Mouse (Mus musculus) liver, embryonic 16.5 days (tissue): ENCODE data around the gene Trim56. TPM values are rescaled to one million over a fixed set of nuclear protein-coding genes. Genes with fewer than 3 reads are reported as not detected.

Experiments
- ATAC-seq: fragments of 200-750 bp; cut with Nextera tagmentation; 2 replicates; pipeline ENCODE4 v1.8.0; 2017; ENCODE audit warnings: low read depth, mild to moderate bottlenecking, moderate number of reproducible peaks, moderate library complexity
- H3K27ac ChIP-seq: fragments of 300-500 bp; sonication (generic); 2 replicates; pipeline ENCODE4 v1.5.1; 2014; ENCODE audit warnings: mild to moderate bottlenecking, low read length
- H3K27me3 ChIP-seq: fragments of 300-500 bp; sonication (generic); 2 replicates; pipeline ENCODE4 v1.6.1; 2014; ENCODE audit warnings: low read depth, low read length, mixed read lengths; ENCODE audit not compliant: control insufficient read depth, insufficient read depth
- H3K36me3 ChIP-seq: fragments of 300-500 bp; sonication (generic); 2 replicates; pipeline ENCODE4 v1.6.1; 2014; ENCODE audit warnings: mild to moderate bottlenecking; ENCODE audit not compliant: control insufficient read depth, insufficient read depth
- H3K4me1 ChIP-seq: fragments of 300-500 bp; sonication (generic); 2 replicates; pipeline ENCODE4 v1.6.1; 2014; ENCODE audit warnings: low read depth, low read length, mixed read lengths; ENCODE audit not compliant: control insufficient read depth
- H3K4me2 ChIP-seq: fragments of 300-500 bp; sonication (generic); 2 replicates; pipeline ENCODE4 v1.6.1; 2014; ENCODE audit warnings: low read depth, low read length, mixed read lengths
- H3K4me3 ChIP-seq: fragments of 300-500 bp; sonication (generic); 2 replicates; pipeline ENCODE4 v1.5.1; 2014; ENCODE audit warnings: low read depth, mild to moderate bottlenecking, low read length
- H3K9ac ChIP-seq: fragments of 300-500 bp; sonication (generic); 2 replicates; pipeline ENCODE4 v1.6.1; 2014; ENCODE audit warnings: low read depth, low read length
- H3K9me3 ChIP-seq: fragments of 300-500 bp; sonication (generic); replicated peaks from 2 replicates; pipeline ENCODE4 v1.6.1; 2016; ENCODE audit warnings: low read length; ENCODE audit not compliant: control insufficient read depth
- WGBS: fragments of 180-500 bp; shearing (Covaris S2); extraction: QIAGEN DNeasy Blood & Tissue Kit; methylation state at CpG from one replicate; pipeline ENCODE4 v1.1.7; 2014; ENCODE audit not compliant: insufficient replicate concordance; 5-methylcytosine and 5-hydroxymethylcytosine counted together
- polyA plus RNA-seq: library from polyadenylated mRNA; unstranded; fragments of >200 nt; fragmentation: Nextera tagmentation; extraction: Ambion mirVana; gene quantifications from 2 replicates; pipeline ENCODE4 v1.2.1, GENCODE M21; 2015

Trim56 gene
- polyA plus RNA-seq, 1 experiment from 2014 or later, result 13.8 TPM

GRCm38 (mm10) chr5:137062601-137063000, 53.4 kb downstream of the Trim56 start:
- Histone ChIP-seq H3K9me3 (no peaks in the 10 kb centered on the region), H3K4me2 (no peak overlapping the region), H3K9ac (no peak overlapping the region), H3K4me1 (no peaks in the 10 kb centered on the region), H3K4me3 (no peak overlapping the region), H3K36me3 (no peaks in the 10 kb centered on the region), H3K27me3 (no peaks in the 10 kb centered on the region; the same call in 1 of the 2 replicates), H3K27ac (no peak overlapping the region)
- WGBS, result 67% methylated on average over 5 of the region's 5 CpGs
- no peak for ATAC-seq

- WGBS, result 12% methylated on average over 9 of the region's 12 CpGs
- no peak overlapping the region for H3K9ac ChIP-seq
- no peaks in the 10 kb centered on the region for H3K9me3 ChIP-seq
- no peak overlapping the region for H3K4me3 ChIP-seq
- H3K4me1 ChIP-seq, result no peaks in the 10 kb centered on the region
- H3K36me3 ChIP-seq, result no peaks in the 10 kb centered on the region
- H3K27ac ChIP-seq, result no peak overlapping the region
- no peak for ATAC-seq
- no peaks in the 10 kb centered on the region; the same call in 1 of the 2 replicates for H3K27me3 ChIP-seq
- H3K4me2 ChIP-seq, result no peak overlapping the region
Observed at GRCm38 (mm10) chr5:137061809-137062481, 54.1 kb downstream of the Trim56 start.

Other genes with a start within 250 kb of the Trim56 start
- gene Col26a1, start 233.0 kb downstream of the Trim56 start, polyA plus RNA-seq, result 0.19 and 0.42 TPM in 2 replicates
- 7.6 and 8.4 TPM in 2 replicates for gene Ift22, start 208.1 kb downstream of the Trim56 start, polyA plus RNA-seq
- 172 and 179 TPM in 2 replicates for gene Fis1, start 162.9 kb downstream of the Trim56 start, polyA plus RNA-seq
- gene Cldn15, start 149.6 kb downstream of the Trim56 start, polyA plus RNA-seq, result 7.5 and 7.9 TPM in 2 replicates
- 12.2 and 12.9 TPM in 2 replicates for gene Plod3, start 129.2 kb downstream of the Trim56 start, polyA plus RNA-seq
- 51.3 and 52.2 TPM in 2 replicates for gene Znhit1, start 128.2 kb downstream of the Trim56 start, polyA plus RNA-seq
- gene Vgf, start 89.8 kb downstream of the Trim56 start, polyA plus RNA-seq, result 0.21 TPM in 1 of 2 replicates, not detected in the other
- 68.6 and 73.3 TPM in 2 replicates for gene Ap1s1, start 70.1 kb downstream of the Trim56 start, polyA plus RNA-seq
- 0.30 and 0.34 TPM in 2 replicates for gene Serpine1, start 43.9 kb downstream of the Trim56 start, polyA plus RNA-seq
- not detected in 2 replicates for gene Muc3, start 33.1 kb upstream of the Trim56 start, polyA plus RNA-seq
- gene Muc3a, start 96.2 kb upstream of the Trim56 start, polyA plus RNA-seq, result 0.06 and 0.14 TPM in 2 replicates
- 14.4 and 18.6 TPM in 2 replicates for gene Ache, start 171.3 kb upstream of the Trim56 start, polyA plus RNA-seq
- gene Ufsp1, start 178.4 kb upstream of the Trim56 start, polyA plus RNA-seq, result 7.0 and 7.8 TPM in 2 replicates
- 68.0 and 69.7 TPM in 2 replicates for gene Srrt, start 191.5 kb upstream of the Trim56 start, polyA plus RNA-seq
- gene Trip6, start 198.2 kb upstream of the Trim56 start, polyA plus RNA-seq, result 9.3 and 9.6 TPM in 2 replicates
- 2.8 and 3.0 TPM in 2 replicates for gene Slc12a9, start 217.4 kb upstream of the Trim56 start, polyA plus RNA-seq
- gene Ephb4, start 233.9 kb upstream of the Trim56 start, polyA plus RNA-seq, result 7.3 and 9.1 TPM in 2 replicates